Mouse (Mus musculus) MEL (cell line): ENCODE data around the gene Fuz. TPM values are rescaled to one million over a fixed set of nuclear protein-coding genes. Genes with fewer than 3 reads are reported as not detected.
"Not testable (repeated sequence)": the region's sequence is repeated elsewhere in the genome, so short reads cannot be mapped to it uniquely, and the experiment has no call there.

Source experiments
- DNase-seq: peaks from one replicate; pipeline ENCODE4 v3.0.0; 2011; ENCODE audit warnings: low read depth, low spot score
- H3K27ac ChIP-seq: 2 replicates; pipeline ENCODE4 v1.5.1; 2012; ENCODE audit warnings: low read depth, mild to moderate bottlenecking, control low read depth, low read length, moderate library complexity; ENCODE audit not compliant: control insufficient read depth
- H3K27me3 ChIP-seq, 2 experiments: fragments of 150-350 bp in 1 of 2; sonication (generic) in 1 of 2; 2 replicates each; pipeline ENCODE4 v1.6.1; 2012; ENCODE audit warnings: low read length in 2 of 2, mild to moderate bottlenecking in 2 of 2, improper control_type of control experiment in 1 of 2, moderate library complexity in 1 of 2; ENCODE audit not compliant: insufficient read depth in 2 of 2, control insufficient read depth in 1 of 2
- H3K36me3 ChIP-seq, 2 experiments: 2 replicates each; pipeline ENCODE4 v1.6.1; 2012 to 2014; ENCODE audit warnings: low read length in 2 of 2, improper control_type of control experiment in 1 of 2, inconsistent platforms in 1 of 2, mild to moderate bottlenecking in 1 of 2; ENCODE audit not compliant: insufficient read depth in 2 of 2, control insufficient read depth in 1 of 2
- H3K4me1 ChIP-seq, 2 experiments: fragments of 150-350 bp in 1 of 2; sonication (generic) in 1 of 2; 2 replicates each; pipeline ENCODE4 v1.6.1; 2012; ENCODE audit warnings: low read length in 2 of 2, improper control_type of control experiment in 1 of 2, mild to moderate bottlenecking in 1 of 2; ENCODE audit not compliant: insufficient read depth in 2 of 2, control insufficient read depth in 1 of 2
- H3K4me3 ChIP-seq, 2 experiments: fragments of 150-350 bp in 1 of 2; sonication (generic) in 1 of 2; 2 replicates each; pipeline ENCODE4 v1.5.1; 2012; ENCODE audit warnings: low read depth in 2 of 2, low read length in 2 of 2, mild to moderate bottlenecking in 2 of 2, moderate library complexity in 2 of 2, control low read depth in 1 of 2, improper control_type of control experiment in 1 of 2; ENCODE audit not compliant: control insufficient read depth in 1 of 2, insufficient read depth in 1 of 2
- H3K79me2 ChIP-seq: 2 replicates; pipeline ENCODE4 v1.6.1; 2012; ENCODE audit warnings: mild to moderate bottlenecking, low read length, moderate library complexity; ENCODE audit not compliant: control insufficient read depth, poor library complexity, insufficient read depth
- H3K9ac ChIP-seq: 2 replicates; pipeline ENCODE4 v1.6.1; 2012; ENCODE audit warnings: low read depth, mild to moderate bottlenecking, control low read depth, low read length, moderate library complexity; ENCODE audit not compliant: control insufficient read depth, poor library complexity, severe bottlenecking
- H3K9me3 ChIP-seq: fragments of 150-350 bp; sonication (generic); replicated peaks from 2 replicates; pipeline ENCODE4 v1.6.1; 2012; ENCODE audit warnings: mild to moderate bottlenecking, low read length, improper control_type of control experiment, moderate library complexity; ENCODE audit not compliant: insufficient read depth
- CHD1 ChIP-seq: IDR thresholded peaks from 2 replicates; pipeline ENCODE4 v1.6.1; 2012; ENCODE audit warnings: low read depth, mild to moderate bottlenecking, inconsistent platforms, low read length, improper control_type of control experiment
- CHD2 ChIP-seq: IDR thresholded peaks from 2 replicates; pipeline ENCODE4 v1.6.1; 2011; ENCODE audit warnings: low read length, improper control_type of control experiment
- CTCF ChIP-seq, 3 experiments: IDR thresholded peaks in 2 of 3; conservative IDR thresholded peaks in 1 of 3; 2 replicates each; pipeline ENCODE4 v1.5.1; 2011 to 2012; ENCODE audit warnings: low read length in 3 of 3, low read depth in 2 of 3, mild to moderate bottlenecking in 2 of 3, improper control_type of control experiment in 1 of 3, inconsistent platforms in 1 of 3, mixed read lengths in 1 of 3, moderate library complexity in 1 of 3; ENCODE audit not compliant: control insufficient read depth in 1 of 3, insufficient read depth in 1 of 3, poor library complexity in 1 of 3, severe bottlenecking in 1 of 3
- EP300 ChIP-seq, 2 experiments: IDR thresholded peaks; 2 replicates each; pipeline ENCODE4 v1.6.1; 2011; ENCODE audit warnings: improper control_type of control experiment in 2 of 2, low read length in 2 of 2, low read depth in 1 of 2, mild to moderate bottlenecking in 1 of 2
- ETS1 ChIP-seq: IDR thresholded peaks from 2 replicates; pipeline ENCODE4 v1.6.1; 2012; ENCODE audit warnings: low read depth, mild to moderate bottlenecking, inconsistent platforms, low read length, improper control_type of control experiment, moderate library complexity
- GABPA ChIP-seq: IDR thresholded peaks from 2 replicates; pipeline ENCODE4 v1.6.1; 2012; ENCODE audit warnings: low read depth, mild to moderate bottlenecking, inconsistent platforms, low read length, improper control_type of control experiment, moderate library complexity
- KAT2A ChIP-seq: conservative IDR thresholded peaks from 2 replicates; pipeline ENCODE4 v1.6.1; 2012; ENCODE audit warnings: low read depth, low read length, improper control_type of control experiment, inconsistent platforms
- MAFK ChIP-seq: IDR thresholded peaks from 2 replicates; pipeline ENCODE4 v1.6.1; 2011; ENCODE audit warnings: low read depth, mild to moderate bottlenecking, low read length, improper control_type of control experiment, borderline replicate concordance
- MYB ChIP-seq: IDR thresholded peaks from 2 replicates; pipeline ENCODE4 v1.6.1; 2011; ENCODE audit warnings: mild to moderate bottlenecking, low read depth, low read length, improper control_type of control experiment
- MYC ChIP-seq: IDR thresholded peaks from 2 replicates; pipeline ENCODE4 v1.6.1; 2011; ENCODE audit warnings: low read depth, mild to moderate bottlenecking, low read length, improper control_type of control experiment, moderate library complexity
- NRF1 ChIP-seq: IDR thresholded peaks from 2 replicates; pipeline ENCODE4 v1.6.1; 2014; ENCODE audit warnings: low read depth, mild to moderate bottlenecking, inconsistent platforms, low read length, improper control_type of control experiment, moderate library complexity; ENCODE audit not compliant: poor library complexity, insufficient read depth, severe bottlenecking
- POLR2A ChIP-seq, 2 experiments: IDR thresholded peaks; 2 replicates each; pipeline ENCODE4 v1.6.1; 2011 to 2012; ENCODE audit warnings: low read length in 2 of 2, mild to moderate bottlenecking in 2 of 2, control low read depth in 1 of 2, improper control_type of control experiment in 1 of 2, low read depth in 1 of 2, moderate library complexity in 1 of 2; ENCODE audit not compliant: control insufficient read depth in 1 of 2, insufficient read depth in 1 of 2, poor library complexity in 1 of 2
- POLR2AphosphoS2 ChIP-seq: IDR thresholded peaks from 2 replicates; pipeline ENCODE4 v1.6.1; 2011; ENCODE audit warnings: low read length, improper control_type of control experiment
- POLR2AphosphoS5 ChIP-seq: IDR thresholded peaks from 2 replicates; pipeline ENCODE4 v1.6.1; 2012; ENCODE audit warnings: low read depth, borderline replicate concordance, mild to moderate bottlenecking, inconsistent platforms, low read length, moderate library complexity, mixed read lengths
- SMC3 ChIP-seq: IDR thresholded peaks from 2 replicates; pipeline ENCODE4 v1.6.1; 2011; ENCODE audit warnings: low read depth, low read length, improper control_type of control experiment
- TAL1 ChIP-seq: IDR thresholded peaks from 2 replicates; pipeline ENCODE4 v1.6.1; 2012; ENCODE audit warnings: mild to moderate bottlenecking, inconsistent platforms, low read length, moderate library complexity, mixed read lengths
- TBP ChIP-seq: IDR thresholded peaks from 2 replicates; pipeline ENCODE4 v1.8.0; 2011; ENCODE audit warnings: low read depth, low read length, improper control_type of control experiment
- TCF12 ChIP-seq: IDR thresholded peaks from 2 replicates; pipeline ENCODE4 v1.6.1; 2014; ENCODE audit warnings: low read depth, mild to moderate bottlenecking, inconsistent platforms, low read length, improper control_type of control experiment, moderate library complexity
- UBTF ChIP-seq: IDR thresholded peaks from 2 replicates; pipeline ENCODE4 v1.6.1; 2012; ENCODE audit warnings: low read depth, mild to moderate bottlenecking, inconsistent platforms, low read length, improper control_type of control experiment, moderate library complexity, borderline replicate concordance; ENCODE audit not compliant: insufficient read depth
- USF2 ChIP-seq, 2 experiments: IDR thresholded peaks; 2 replicates each; pipeline ENCODE4 v1.6.1; 2011 to 2012; ENCODE audit warnings: improper control_type of control experiment in 2 of 2, low read length in 2 of 2, borderline replicate concordance in 1 of 2, inconsistent platforms in 1 of 2, low read depth in 1 of 2, mild to moderate bottlenecking in 1 of 2; ENCODE audit not compliant: insufficient read depth in 1 of 2
- ZNF384 ChIP-seq: IDR thresholded peaks from 2 replicates; pipeline ENCODE4 v1.6.1; 2012; ENCODE audit warnings: low read depth, mild to moderate bottlenecking, inconsistent platforms, low read length, improper control_type of control experiment
- polyA plus RNA-seq, 2 experiments: library from polyadenylated mRNA; stranded (reverse) in 1 of 2; unstranded in 1 of 2; fragments of >175 nt in 1 of 2; fragments of >200 nt in 1 of 2; gene quantifications; 2 replicates each; pipeline versions ENCODE4 v1.2.1 to v1.2.4; 2012; ENCODE audit warnings: low replicate concordance in 2 of 2, low read depth in 1 of 2; ENCODE audit not compliant: insufficient read length in 2 of 2, insufficient read depth in 1 of 2, missing spikeins in 1 of 2
- total RNA-seq: library from RNA; depleted of rRNA; stranded (reverse); fragments of 300-350 nt; gene quantifications from 2 replicates; pipeline ENCODE4 v1.2.3, GENCODE M21; 2012

The Fuz gene
- total and polyA plus RNA-seq, 3 experiments: 9.4 to 18.1 TPM; not detected in 1

DNA sequence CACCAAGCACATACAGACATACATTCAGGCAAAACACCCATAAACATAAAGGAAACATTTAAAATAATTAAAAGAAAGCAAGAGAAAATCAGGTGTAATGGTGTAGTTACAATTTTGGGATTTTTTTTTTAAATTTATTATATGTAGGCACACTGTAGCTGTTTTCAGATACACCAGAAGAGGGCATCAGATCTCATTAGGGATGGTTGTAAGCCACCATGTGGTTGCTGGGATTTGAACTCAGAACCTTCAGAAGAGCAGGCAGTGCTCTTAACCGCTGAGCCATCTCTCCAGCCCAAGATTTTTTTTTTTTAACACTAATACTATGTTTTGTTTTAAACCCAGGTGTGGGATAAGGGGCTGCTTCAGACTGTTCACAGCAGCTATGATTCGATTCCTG is 24.1 kb upstream of the Fuz start:
- H3K27ac ChIP-seq, H3K36me3 ChIP-seq, H3K79me2 ChIP-seq, H3K27me3 ChIP-seq, H3K9me3 ChIP-seq, H3K4me1 ChIP-seq, H3K9ac ChIP-seq, H3K4me3 ChIP-seq, DNase-seq: not testable (repeated sequence)
- 0 out of 2 replicates have a peak, but pooled peaks have one; percentile 26 for TF ChIP-seq SMC3
- 0 out of 2 replicates have a peak, but pooled peaks have one; percentile 56 for TF ChIP-seq MYC
- TF ChIP-seq CTCF (IDR thresholded peaks at IDR 0.05 in 2 of 3, conservative IDR thresholded peaks at IDR 0.05 in 1 of 3; ENCODE audit: control insufficient read depth in 1 of 3, insufficient read depth in 1 of 3, low read depth in 2 of 3, low read length in 3 of 3, poor library complexity in 1 of 3, severe bottlenecking in 1 of 3): peak in 2 of 3 experiments; percentile 16 to 18; a peak in 1 of 6 replicates
- peak; percentile 49; the same call in 1 of the 2 replicates for TF ChIP-seq ZNF384

GRCm38 (mm10) chr7:44877833-44878232 is 18.0 kb upstream of the Fuz start:
- no peaks in the 10 kb centered on the region for H3K9me3 ChIP-seq
- H3K4me1 ChIP-seq: no peaks in the 10 kb centered on the region
- H3K9ac ChIP-seq: no peak overlapping the region
- no peaks in the 10 kb centered on the region for H3K27me3 ChIP-seq
- H3K4me3 ChIP-seq: no peak overlapping the region
- no peak for DNase-seq
- H3K27ac ChIP-seq: no peak overlapping the region
- no peaks in the 10 kb centered on the region for H3K79me2 ChIP-seq
- H3K36me3 ChIP-seq: no peaks in the 10 kb centered on the region
- no peak for TF ChIP-seq MYB
- TF ChIP-seq EP300 (IDR thresholded peaks at IDR 0.05; ENCODE audit: low read depth in 1 of 2, low read length in 2 of 2): no peak
- TF ChIP-seq POLR2AphosphoS5: no peak
- no peak for TF ChIP-seq NRF1
- TF ChIP-seq UBTF: no peak
- no peak for TF ChIP-seq POLR2A (IDR thresholded peaks at IDR 0.05; ENCODE audit: control insufficient read depth in 1 of 2, insufficient read depth in 1 of 2, low read depth in 1 of 2, low read length in 2 of 2, poor library complexity in 1 of 2)
- no peak for TF ChIP-seq TAL1
- TF ChIP-seq TBP: no peak
- no peak for TF ChIP-seq CHD2
- no peak for TF ChIP-seq SMC3
- TF ChIP-seq MAFK: no peak
- no peak for TF ChIP-seq KAT2A
- no peak for TF ChIP-seq USF2 (IDR thresholded peaks at IDR 0.05; ENCODE audit: borderline replicate concordance in 1 of 2, insufficient read depth in 1 of 2, low read depth in 1 of 2, low read length in 2 of 2)
- no peak for TF ChIP-seq TCF12
- TF ChIP-seq ETS1: no peak
- no peak for TF ChIP-seq CHD1
- no peak for TF ChIP-seq GABPA
- no peak for TF ChIP-seq POLR2AphosphoS2
